Mouse (Mus musculus) spleen, adult 2 months (tissue): ENCODE data around the gene Gucy1b1. TPM values are rescaled to one million over a fixed set of nuclear protein-coding genes. Genes with fewer than 3 reads are reported as not detected.

Experiments
- DNase-seq, 2 experiments: peaks; one replicate each; pipeline versions ENCODE4 v3.0.0 to v3.0.0-alpha.2; 2012 to 2021; ENCODE audit warnings: low spot score in 2 of 2, low read depth in 1 of 2
- H3K27ac ChIP-seq: fragments of 200-500 bp; 2 replicates; pipeline ENCODE4 v1.5.1; 2012; ENCODE audit warnings: low read length, inconsistent platforms; ENCODE audit not compliant: insufficient read depth
- H3K27me3 ChIP-seq: fragments of 200-500 bp; 2 replicates; pipeline ENCODE4 v1.6.1; 2012; ENCODE audit warnings: mild to moderate bottlenecking, moderate library complexity, low read length, inconsistent platforms; ENCODE audit not compliant: control insufficient read depth, insufficient read depth
- H3K36me3 ChIP-seq: fragments of 200-500 bp; 2 replicates; pipeline ENCODE4 v1.6.1; 2012; ENCODE audit warnings: mild to moderate bottlenecking, low read length, inconsistent platforms; ENCODE audit not compliant: control insufficient read depth, insufficient read depth
- H3K4me1 ChIP-seq: fragments of 200-500 bp; 2 replicates; pipeline ENCODE4 v1.6.1; 2011; ENCODE audit warnings: inconsistent platforms; ENCODE audit not compliant: control insufficient read depth, insufficient read depth, insufficient read length
- H3K4me3 ChIP-seq: fragments of 200-500 bp; 2 replicates; pipeline ENCODE4 v1.5.1; 2011; ENCODE audit warnings: mild to moderate bottlenecking, inconsistent platforms; ENCODE audit not compliant: insufficient read depth, insufficient read length; ENCODE audit errors: extremely low read depth
- CTCF ChIP-seq: fragments of 200-500 bp; IDR thresholded peaks from 2 replicates; pipeline ENCODE4 v1.5.1; 2011; ENCODE audit warnings: mild to moderate bottlenecking, inconsistent platforms; ENCODE audit not compliant: insufficient read depth, insufficient read length, insufficient replicate concordance; ENCODE audit errors: extremely low read depth
- POLR2A ChIP-seq: fragments of 200-500 bp; IDR thresholded peaks from 2 replicates; pipeline ENCODE4 v1.6.1; 2011; ENCODE audit warnings: low read depth, low read length, inconsistent platforms
- WGBS: fragments of 180-500 bp; shearing (Covaris S2); methylation state at CpG from one replicate; pipeline ENCODE4 v1.1.7; 2018; 5-methylcytosine and 5-hydroxymethylcytosine counted together
- polyA plus RNA-seq: library from polyadenylated mRNA; depleted of rRNA; stranded (reverse); fragments of >200 nt; gene quantifications from 2 replicates; pipeline ENCODE4 v1.2.3, GENCODE M21; 2012; rRNA removed

Gucy1b1 gene
- polyA plus RNA-seq: 2.3 and 2.4 TPM in 2 replicates

DNA sequence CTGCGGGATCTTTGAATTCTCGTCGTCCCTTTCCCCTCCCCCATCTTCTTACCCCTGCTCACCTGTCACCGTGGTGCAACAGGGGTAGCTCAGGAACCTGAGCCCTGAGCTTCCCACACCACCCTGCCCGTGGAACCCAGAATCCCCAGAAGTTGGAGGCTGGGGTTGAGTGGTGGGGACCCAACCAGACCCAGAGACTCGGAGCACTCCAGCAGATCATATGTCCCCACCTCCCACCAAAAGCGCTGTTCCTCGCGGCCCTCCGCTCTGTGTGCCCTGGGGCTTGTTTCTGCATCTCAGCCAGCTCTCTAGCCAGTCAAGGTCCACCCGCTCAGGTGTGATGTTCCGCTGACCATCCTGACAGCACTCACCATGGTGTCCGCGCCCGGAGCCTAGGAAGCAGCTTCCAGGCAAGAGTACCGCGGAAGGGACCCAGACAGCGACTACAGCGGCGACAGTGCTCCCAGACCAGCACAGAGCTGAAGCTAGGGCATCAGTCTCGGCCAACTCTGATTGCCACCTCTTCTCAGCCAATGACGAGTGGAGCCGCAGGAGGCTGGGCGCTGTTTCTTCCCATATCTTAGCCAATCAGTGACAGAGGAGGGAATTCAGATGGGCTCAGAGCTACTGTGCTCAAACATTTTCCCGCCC, at the start of gene Gucy1b1:
Gene Gucy1b1, minus strand, starts transcription at position 489 of the 651 bp plus-strand sequence.
- no peak for TF ChIP-seq POLR2A
- no peak for TF ChIP-seq CTCF
- Histone ChIP-seq H3K4me1 (no peaks in the 10 kb centered on the region; the same call in 1 of the 2 replicates), H3K27ac (no peak within 1 kb of the TSS), H3K27me3 (peaks cover 4% of the 10 kb centered on the region; the same call in 1 of the 2 replicates), H3K36me3 (no peaks in the 10 kb centered on the region), H3K4me3 (peak within 1 kb of the TSS; percentile 45)
- DNase-seq: peak in 1 of 2 experiments; percentile 28
- 4% methylated on average over 25 of the region's 25 CpGs for WGBS

DNA sequence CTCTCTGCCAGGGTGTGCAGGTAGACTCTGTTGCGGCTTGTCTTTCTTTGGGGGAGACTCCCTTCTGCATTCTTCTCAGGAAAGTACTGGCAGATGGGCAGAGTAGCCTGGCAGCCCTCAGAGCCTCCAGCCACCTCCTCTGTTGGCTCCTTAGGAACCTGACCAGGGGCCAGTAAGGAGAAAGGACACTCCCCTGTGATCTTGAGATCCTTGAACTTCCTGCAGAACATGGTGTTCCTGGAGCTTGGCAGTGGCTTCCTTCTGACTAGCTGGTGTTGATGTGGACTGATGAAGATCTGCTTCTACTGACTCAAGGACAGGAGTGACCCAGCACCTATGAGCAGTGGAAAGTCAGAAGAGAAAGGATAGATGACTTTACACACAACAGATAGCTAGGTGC, 44.4 kb upstream of the Gucy1b1 start:
- Histone ChIP-seq H3K27me3 (no peaks in the 10 kb centered on the region), H3K4me3 (no peak overlapping the region), H3K4me1 (no peaks in the 10 kb centered on the region), H3K36me3 (no peaks in the 10 kb centered on the region), H3K27ac (no peak overlapping the region)
- DNase-seq: no peak
- 100% methylated on average over 1 of the region's 1 CpGs for WGBS
- no peak for TF ChIP-seq POLR2A
- no peak for TF ChIP-seq CTCF

DNA sequence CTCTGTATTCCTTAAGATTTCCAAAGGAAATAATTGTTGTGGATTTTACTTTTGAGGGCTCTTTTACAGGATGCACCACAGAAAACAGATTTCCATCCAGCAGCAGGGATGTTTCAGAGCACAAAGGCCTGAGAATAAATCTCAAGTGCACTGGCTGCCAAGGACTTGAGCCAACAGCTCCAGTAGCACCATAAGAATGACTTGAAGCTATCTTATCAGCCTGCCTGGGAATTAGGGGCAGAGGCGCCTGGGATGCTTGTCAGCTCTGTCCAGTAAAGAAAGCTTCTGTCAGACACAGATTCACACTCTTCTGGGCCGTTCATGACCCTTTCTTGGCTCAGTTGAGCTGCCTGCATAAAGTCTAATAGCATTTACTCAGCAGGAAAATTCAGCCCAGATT, 38.0 kb upstream of the Gucy1b1 start:
- 79% methylated on average over 2 of the region's 2 CpGs for WGBS
- no peaks in the 10 kb centered on the region for H3K27me3 ChIP-seq
- H3K4me3 ChIP-seq: no peak overlapping the region
- no peak for DNase-seq
- no peaks in the 10 kb centered on the region for H3K4me1 ChIP-seq
- H3K27ac ChIP-seq: no peak overlapping the region
- TF ChIP-seq CTCF (no peak), POLR2A (no peak)
- H3K36me3 ChIP-seq: no peaks in the 10 kb centered on the region

DNA sequence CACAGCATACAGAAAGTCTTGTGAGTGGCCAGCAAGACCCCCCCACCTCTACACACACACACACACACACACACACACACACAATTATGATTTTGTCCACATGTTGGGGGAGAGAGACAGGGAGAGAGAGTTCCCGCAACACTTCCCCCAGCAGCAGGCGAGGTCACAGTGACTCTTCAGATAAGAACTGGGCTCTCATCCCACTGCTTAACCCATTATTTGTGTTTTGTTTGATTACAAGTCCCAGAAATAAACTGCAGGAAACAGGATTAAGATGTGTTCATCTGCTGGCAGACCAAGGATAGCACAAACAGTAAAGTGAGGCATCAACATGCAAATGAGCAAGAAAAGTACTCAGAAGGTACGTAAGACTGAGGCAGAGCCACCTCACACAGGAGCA, 37.5 kb upstream of the Gucy1b1 start:
- H3K4me1 ChIP-seq: no peaks in the 10 kb centered on the region
- 81% methylated on average over 3 of the region's 3 CpGs for WGBS
- H3K4me3 ChIP-seq: no peak overlapping the region
- H3K27ac ChIP-seq: no peak overlapping the region
- no peak for DNase-seq
- H3K27me3 ChIP-seq: no peaks in the 10 kb centered on the region
- H3K36me3 ChIP-seq: no peaks in the 10 kb centered on the region
- TF ChIP-seq POLR2A (no peak), CTCF (no peak)

DNA sequence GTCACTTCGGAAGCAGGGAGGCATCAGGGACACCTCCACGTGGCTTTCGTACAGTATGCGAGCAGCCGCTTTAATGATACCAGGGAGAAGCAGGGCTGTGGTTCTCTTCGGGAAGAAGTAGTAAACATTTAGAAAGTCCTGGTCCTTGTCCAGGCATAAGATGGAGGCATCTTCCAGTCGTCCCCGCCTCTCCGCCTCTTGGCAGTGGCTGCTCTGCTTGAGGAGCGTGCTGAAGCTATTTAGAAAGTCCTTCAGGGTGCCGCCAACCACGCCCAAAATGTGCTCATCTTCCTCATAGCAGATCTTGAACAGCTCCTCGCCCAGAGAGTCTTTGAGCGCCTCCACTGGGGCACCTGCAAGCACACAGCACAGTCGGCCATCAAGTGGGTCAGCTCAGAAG, 34.5 kb upstream of the Gucy1b1 start:
- DNase-seq: no peak
- Histone ChIP-seq H3K27me3 (no peaks in the 10 kb centered on the region), H3K4me1 (no peaks in the 10 kb centered on the region), H3K4me3 (no peak overlapping the region), H3K27ac (no peak overlapping the region), H3K36me3 (no peaks in the 10 kb centered on the region)
- 95% methylated on average over 15 of the region's 15 CpGs for WGBS
- TF ChIP-seq POLR2A: no peak
- no peak for TF ChIP-seq CTCF

DNA sequence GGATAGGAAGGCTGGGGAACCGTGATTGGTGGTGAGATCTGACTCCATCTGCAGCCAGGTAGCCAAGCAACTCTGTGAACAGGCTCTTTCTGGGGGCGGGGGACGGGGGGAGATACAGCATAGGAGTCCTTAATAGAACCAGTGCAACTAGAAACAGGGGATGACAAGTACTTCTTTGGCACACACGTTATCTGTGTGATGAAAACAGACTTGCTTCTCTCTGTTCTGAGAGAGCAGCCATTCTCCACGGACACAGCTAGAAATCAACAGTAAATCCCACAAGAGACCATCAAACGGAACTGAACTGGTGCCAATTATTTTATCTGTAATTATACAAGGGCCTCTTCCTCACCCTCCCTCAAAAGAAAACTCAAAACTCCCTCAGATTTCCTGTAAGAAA, 29.7 kb upstream of the Gucy1b1 start:
- Histone ChIP-seq H3K27me3 (no peaks in the 10 kb centered on the region), H3K27ac (no peak overlapping the region), H3K4me3 (no peak overlapping the region), H3K36me3 (no peaks in the 10 kb centered on the region), H3K4me1 (no peaks in the 10 kb centered on the region)
- no peak for DNase-seq
- no peak for TF ChIP-seq POLR2A
- no peak for TF ChIP-seq CTCF
- 74% methylated on average over 6 of the region's 6 CpGs for WGBS

DNA sequence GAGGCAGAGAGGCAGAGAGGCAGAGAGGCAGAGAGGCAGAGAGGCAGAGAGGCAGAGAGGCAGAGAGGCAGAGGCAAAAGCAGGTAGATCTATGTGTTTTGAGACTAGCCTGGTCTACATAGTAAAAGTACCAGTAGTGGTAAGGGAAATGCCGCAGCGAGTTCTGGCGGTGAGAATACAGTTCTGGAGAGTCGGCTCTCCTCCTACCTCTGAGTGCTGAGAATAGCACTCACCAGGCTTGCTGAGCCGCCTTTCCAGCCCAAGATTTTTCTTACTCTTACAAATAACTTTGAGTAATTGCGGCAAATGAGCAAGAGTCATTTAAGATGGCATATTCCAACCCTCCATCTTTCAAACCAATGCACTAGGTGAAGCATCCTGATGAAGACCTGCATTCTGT, 24.6 kb upstream of the Gucy1b1 start:
- no peak for TF ChIP-seq CTCF
- TF ChIP-seq POLR2A: no peak
- WGBS: 90% methylated on average over 6 of the region's 6 CpGs
- DNase-seq: no peak
- Histone ChIP-seq H3K4me3 (no peak overlapping the region), H3K27me3 (no peaks in the 10 kb centered on the region), H3K36me3 (no peaks in the 10 kb centered on the region), H3K27ac (no peak overlapping the region), H3K4me1 (no peaks in the 10 kb centered on the region)
